Mouse (Mus musculus) testis, postnatal 10 days (tissue): Measurements from ENCODE around the gene Celsr2.

Experiments used
- DNase-seq: peaks from one replicate; pipeline ENCODE4 v3.0.0; 2021; ENCODE audit warnings: low spot score

Celsr2 gene

GRCm38 (mm10) chr3:108411754-108412121 is 3.6 kb downstream of the Celsr2 start:
- no peak for DNase-seq

GRCm38 (mm10) chr3:108411026-108411753 is 4.2 kb downstream of the Celsr2 start:
- DNase-seq, result no peak

- DNase-seq, result no peak
Observed at GRCm38 (mm10) chr3:108410359-108410714, 5.0 kb downstream of the Celsr2 start.

- DNase-seq, result no peak
Observed at GRCm38 (mm10) chr3:108409656-108410358, 5.5 kb downstream of the Celsr2 start.

- DNase-seq, result no peak
Observed at GRCm38 (mm10) chr3:108408517-108409008, 6.8 kb downstream of the Celsr2 start.

GRCm38 (mm10) chr3:108406306-108406885 is 9.0 kb downstream of the Celsr2 start:
- DNase-seq, result no peak

GRCm38 (mm10) chr3:108405536-108406305 is 9.6 kb downstream of the Celsr2 start:
- DNase-seq, result no peak

GRCm38 (mm10) chr3:108402528-108402920 is 12.8 kb downstream of the Celsr2 start:
- no peak for DNase-seq

- peak; percentile 93 for DNase-seq
Observed at GRCm38 (mm10) chr3:108401692-108402527, 13.4 kb downstream of the Celsr2 start.

GRCm38 (mm10) chr3:108400442-108400841 is 14.9 kb downstream of the Celsr2 start:
- DNase-seq, result no peak

- DNase-seq, result no peak
Observed at GRCm38 (mm10) chr3:108398281-108398680, 17.1 kb downstream of the Celsr2 start.

- DNase-seq, result no peak
Observed at GRCm38 (mm10) chr3:108392793-108393192, 22.6 kb downstream of the Celsr2 start.

- no peak for DNase-seq
Observed at GRCm38 (mm10) chr3:108392299-108392698, 23.1 kb downstream of the Celsr2 start.

- peak; percentile 98 for DNase-seq
Observed at GRCm38 (mm10) chr3:108389111-108389545, 26.2 kb downstream of the Celsr2 start.

GRCm38 (mm10) chr3:108386186-108386585 is 29.2 kb downstream of the Celsr2 start:
- no peak for DNase-seq

- no peak for DNase-seq
Observed at GRCm38 (mm10) chr3:108384425-108384824, 30.9 kb downstream of the Celsr2 start.

- peak; percentile 95 for DNase-seq
Observed at GRCm38 (mm10) chr3:108383485-108384354, 31.6 kb downstream of the Celsr2 start, which contains the start of gene Psrc1. TSS of gene Psrc1 (plus strand) at chr3:108383839.

GRCm38 (mm10) chr3:108381945-108382875 is 33.1 kb downstream of the Celsr2 start:
- no peak for DNase-seq

- DNase-seq, result no peak
Observed at GRCm38 (mm10) chr3:108380695-108381094, 34.7 kb downstream of the Celsr2 start.
